Mouse (Mus musculus) megakaryocyte, adult 5-6 weeks (primary cell): ENCODE results near the gene Zfp90. TPM values are rescaled to one million over a fixed set of nuclear protein-coding genes. Genes with fewer than 3 reads are reported as not detected.
A peak's percentile ranks its signal among the peaks of the same experiment; 100 is the strongest.

Source experiments
- ATAC-seq: 2 replicates; pipeline ENCODE4 v1.8.0; 2016; ENCODE audit warnings: mild to moderate bottlenecking, inconsistent platforms; ENCODE audit not compliant: poor library complexity, severe bottlenecking
- total RNA-seq, 2 experiments: library from RNA; stranded (forward) in 1 of 2; stranded (reverse) in 1 of 2; fragments of 153-499, 151-499 nt in 1 of 2; fragments of 221-1000, 200-1000 nt in 1 of 2; gene quantifications; 2 replicates each; pipeline versions ENCODE4 v1.2.3 to v1.2.4; 2015 to 2017

Zfp90 gene
- total RNA-seq, 2 experiments from 2014 or later: 7.7 to 12.0 TPM

DNA sequence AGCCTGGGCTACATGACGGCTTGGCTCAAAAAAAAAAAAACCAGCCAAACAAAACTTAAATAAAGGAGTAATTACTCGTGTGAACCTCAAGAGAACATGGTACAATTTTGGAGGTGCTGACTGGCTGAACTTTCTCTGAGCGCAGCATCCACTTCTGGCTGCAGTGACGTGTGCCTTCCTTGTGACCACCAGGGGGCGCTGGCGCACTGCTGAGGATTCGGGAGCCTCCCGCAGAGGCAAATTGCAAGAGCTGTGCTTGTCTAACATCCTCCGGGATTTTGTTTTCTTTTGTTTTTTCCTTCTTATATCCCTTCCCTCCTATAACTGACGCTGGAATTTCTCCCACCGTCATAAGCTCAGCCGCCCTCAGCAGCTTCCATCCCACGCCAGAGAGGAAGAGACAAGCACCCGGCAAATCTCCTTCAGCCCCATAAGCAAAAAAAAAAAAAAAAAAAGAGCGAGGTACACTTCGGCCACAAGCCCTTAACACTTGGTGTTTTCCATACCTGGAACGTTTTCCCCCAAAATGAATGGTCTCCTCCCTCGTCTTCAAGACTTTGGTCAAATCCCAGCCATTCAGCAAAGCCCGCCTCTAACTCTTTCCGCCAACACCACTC is 17.9 kb downstream of the Zfp90 start:
- peak; percentile 90 for ATAC-seq

- ATAC-seq: no peak
These were observed 18.5 kb downstream of the Zfp90 start for GRCm38 (mm10) chr8:106433667-106434066.

GRCm38 (mm10) chr8:106437781-106438180 is 22.7 kb downstream of the Zfp90 start:
- ATAC-seq: no peak

DNA sequence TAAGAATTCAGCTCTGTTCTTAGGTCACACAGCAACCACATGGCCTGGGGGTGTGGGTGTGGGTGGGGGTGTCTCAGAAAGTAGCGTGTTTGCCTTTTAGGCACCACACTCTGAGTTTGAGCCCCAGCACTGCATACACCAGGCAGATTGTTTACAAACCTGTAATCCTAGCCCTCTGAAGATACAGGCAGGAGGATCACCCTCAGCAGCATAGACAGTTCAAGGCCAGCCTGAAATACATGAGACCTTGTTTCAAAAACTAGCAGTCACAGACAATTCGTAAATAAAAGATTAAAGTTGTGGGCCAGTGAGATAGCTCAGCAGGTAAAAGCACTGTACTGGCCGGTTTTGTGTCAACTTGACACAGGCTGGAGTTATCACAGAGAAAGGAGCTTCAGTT is 25.0 kb downstream of the Zfp90 start:
- ATAC-seq: no peak

DNA sequence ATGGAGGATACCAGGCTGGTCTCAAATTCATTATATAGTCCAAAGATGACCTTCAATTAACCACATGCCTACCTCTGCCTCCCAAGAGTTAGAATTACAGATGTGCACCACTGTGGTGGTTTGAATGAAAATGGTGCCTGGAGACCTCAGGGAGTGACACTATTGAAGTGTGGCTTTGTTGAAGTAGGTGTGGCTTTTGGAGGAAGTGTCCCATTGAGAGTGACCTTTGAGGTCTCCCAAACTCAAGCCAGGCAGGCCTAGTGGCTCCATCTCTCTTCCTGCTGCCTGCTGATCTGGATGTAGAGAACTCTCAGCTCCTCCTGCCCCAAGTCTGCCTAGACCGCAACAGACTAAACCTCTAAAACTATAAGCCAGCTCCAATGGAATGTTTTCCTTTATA is 27.6 kb downstream of the Zfp90 start:
- ATAC-seq: no peak

DNA sequence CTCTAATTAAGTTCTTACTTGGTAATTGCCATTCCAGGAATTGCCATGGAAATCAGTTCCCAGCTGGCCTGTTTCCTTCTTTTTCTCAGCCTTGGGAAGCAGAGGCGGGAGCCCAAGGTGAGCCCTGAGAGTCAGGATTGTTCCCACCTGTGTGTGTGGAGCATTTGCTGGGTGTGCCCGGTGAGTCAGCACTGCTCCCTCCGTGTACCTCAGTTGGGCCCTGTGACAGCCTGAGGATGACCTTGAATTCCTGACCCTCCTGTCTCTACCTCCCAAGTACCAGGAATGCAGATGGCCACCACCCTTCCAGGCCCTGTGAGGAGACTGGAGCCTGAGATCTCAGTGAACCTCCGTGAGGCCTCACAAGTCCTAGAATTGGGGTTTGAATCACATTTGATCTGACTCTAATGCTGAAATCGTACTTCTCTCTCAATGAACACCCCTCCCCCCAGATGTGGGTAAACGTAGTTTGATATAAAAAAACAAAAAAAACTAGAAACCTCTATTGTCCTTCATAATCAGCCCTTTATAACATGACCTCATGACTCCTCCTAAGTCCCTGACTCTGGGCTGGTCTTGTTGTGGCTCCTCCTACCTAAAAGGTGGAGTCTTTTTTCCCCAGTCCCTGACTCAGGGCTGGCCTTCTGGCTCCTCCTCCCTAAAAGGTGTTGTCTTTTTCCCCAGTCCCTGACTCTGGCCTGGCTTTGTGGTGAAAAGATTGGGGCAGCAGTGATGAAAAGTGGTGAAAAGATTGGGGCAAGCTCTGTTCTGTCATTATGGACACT is 36.4 kb downstream of the Zfp90 start:
- ATAC-seq: no peak

DNA sequence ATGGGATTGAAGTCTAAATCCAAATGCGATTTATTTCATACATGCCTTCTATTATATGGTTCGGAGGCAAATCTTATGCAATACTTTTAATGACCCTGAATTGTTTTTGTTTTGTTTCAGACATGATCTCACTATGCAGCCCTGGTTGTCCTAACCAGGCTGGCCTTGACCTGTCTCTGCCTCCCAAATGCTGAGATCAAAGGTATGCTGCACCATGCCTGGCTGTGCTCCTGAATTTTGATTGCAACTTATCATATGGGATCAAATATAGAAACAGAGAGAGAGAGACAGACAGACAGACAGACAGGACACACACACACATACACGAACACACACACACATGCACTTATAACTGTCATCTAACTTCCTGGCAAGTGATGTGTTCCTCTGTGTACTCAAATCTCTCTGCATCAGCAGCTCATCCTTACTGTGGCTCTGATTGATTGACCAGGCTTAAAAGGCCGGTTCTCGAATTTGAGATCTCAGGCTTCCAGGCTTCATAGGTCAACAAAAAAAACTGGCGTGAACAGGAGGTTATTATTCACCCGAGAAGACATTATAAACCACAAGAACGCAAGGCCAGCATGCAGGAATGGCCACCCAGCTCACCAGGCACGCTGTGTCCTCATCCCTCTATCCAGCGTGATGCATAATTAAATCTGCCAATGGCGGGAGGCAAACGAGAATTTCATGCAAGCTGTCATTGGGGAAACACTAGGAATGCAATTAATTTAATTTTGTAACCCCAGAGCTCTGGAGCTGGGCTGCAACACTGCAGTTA is 37.8 kb downstream of the Zfp90 start:
- no peak for ATAC-seq

- ATAC-seq: no peak
These were observed 38.9 kb downstream of the Zfp90 start for GRCm38 (mm10) chr8:106454036-106454435.

GRCm38 (mm10) chr8:106462131-106462530 is 47.0 kb downstream of the Zfp90 start:
- no peak for ATAC-seq

DNA sequence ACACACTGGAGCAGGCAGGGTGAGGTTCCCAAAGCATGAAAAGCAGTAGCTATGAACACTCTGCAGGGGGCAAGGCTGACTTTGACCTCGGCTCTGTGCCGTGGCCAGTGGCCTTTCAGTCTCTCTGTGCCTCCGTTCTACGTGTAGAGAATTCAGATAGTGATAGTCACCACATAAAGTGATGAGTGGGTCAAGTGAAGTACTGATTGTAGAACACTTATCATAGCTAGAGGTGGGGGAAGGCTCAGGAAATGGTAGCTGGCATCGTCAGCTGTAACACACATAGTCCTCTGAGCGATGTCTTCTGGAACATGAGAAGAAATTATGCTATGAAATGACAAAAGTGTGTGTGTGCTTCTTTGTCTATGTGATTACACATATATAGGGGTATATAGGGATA is 48.7 kb downstream of the Zfp90 start:
- no peak for ATAC-seq

DNA sequence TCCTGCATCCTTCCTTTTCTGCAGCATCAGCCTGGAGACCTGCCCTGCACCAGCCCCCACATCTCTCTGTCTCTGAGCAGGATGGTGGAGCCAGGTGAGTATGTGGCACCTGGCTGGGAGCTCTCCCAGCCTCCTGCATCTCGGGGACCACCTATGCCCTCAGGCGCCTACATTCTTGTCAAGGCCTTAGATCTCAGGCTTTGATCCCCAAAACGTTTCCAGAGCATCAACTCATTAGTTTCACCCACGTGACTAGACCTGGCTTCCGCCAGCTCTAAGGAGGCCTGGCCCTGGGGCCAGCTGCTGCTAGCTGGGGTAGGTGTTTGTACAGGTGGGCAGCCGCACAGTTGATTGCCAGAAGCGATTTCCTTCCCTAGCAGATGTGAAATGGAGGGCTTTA is 54.4 kb downstream of the Zfp90 start:
- ATAC-seq: no peak

DNA sequence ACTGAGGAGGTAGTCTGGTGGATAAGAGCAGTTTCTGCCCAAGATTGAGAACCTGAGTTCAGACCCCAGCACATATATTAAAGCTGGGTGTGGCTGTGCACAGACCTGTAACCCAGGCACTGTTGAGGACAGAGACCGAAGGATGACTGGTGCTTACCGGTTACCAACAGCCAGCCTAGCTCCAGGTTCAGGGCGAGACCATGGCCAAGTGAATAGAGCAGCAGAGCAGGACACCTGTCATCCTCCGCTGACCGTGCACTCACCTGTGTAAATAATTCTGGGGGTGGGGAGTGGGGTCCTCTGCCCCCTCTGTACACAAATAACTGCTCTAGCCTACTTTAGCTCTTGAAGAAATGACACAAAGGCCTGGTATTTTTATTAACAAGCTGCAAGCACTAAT is 58.9 kb downstream of the Zfp90 start:
- ATAC-seq: no peak

Other genes with a start within 250 kb of the Zfp90 start
- 9.7 and 10.3 TPM in 2 replicates for gene Slc7a6, start 246.5 kb upstream of the Zfp90 start, total RNA-seq (2015)
- 7.6 and 9.4 TPM in 2 replicates for gene Slc7a6, start 246.5 kb upstream of the Zfp90 start, total RNA-seq (2017)
- gene Slc7a6os, start 204.4 kb upstream of the Zfp90 start, total RNA-seq (2015): 34.1 and 36.0 TPM in 2 replicates
- 24.8 and 34.4 TPM in 2 replicates for gene Slc7a6os, start 204.4 kb upstream of the Zfp90 start, total RNA-seq (2017)
- 2.7 and 3.7 TPM in 2 replicates for gene Prmt7, start 204.4 kb upstream of the Zfp90 start, total RNA-seq (2015)
- gene Prmt7, start 204.4 kb upstream of the Zfp90 start, total RNA-seq (2017): 10.3 and 11.6 TPM in 2 replicates
- 0.09 and 0.16 TPM in 2 replicates for gene Smpd3, start 77.3 kb upstream of the Zfp90 start, total RNA-seq (2015)
- 0.07 and 0.24 TPM in 2 replicates for gene Smpd3, start 77.3 kb upstream of the Zfp90 start, total RNA-seq (2017)
- not detected in 2 replicates for gene 6030452D12Rik, start 85.2 kb downstream of the Zfp90 start, total RNA-seq (2015)
- gene 6030452D12Rik, start 85.2 kb downstream of the Zfp90 start, total RNA-seq (2017): not detected in 2 replicates
- not detected in 2 replicates for gene Cdh3, start 95.6 kb downstream of the Zfp90 start, total RNA-seq (2015)
- gene Cdh3, start 95.6 kb downstream of the Zfp90 start, total RNA-seq (2017): not detected in 2 replicates
- gene Gm10073, start 158.1 kb downstream of the Zfp90 start, total RNA-seq (2015): 53.0 and 66.6 TPM in 2 replicates
- 5.4 and 6.9 TPM in 2 replicates for gene Gm10073, start 158.1 kb downstream of the Zfp90 start, total RNA-seq (2017)
- gene Cdh1, start 188.0 kb downstream of the Zfp90 start, total RNA-seq (2015): 6.2 and 8.0 TPM in 2 replicates
- 5.2 and 7.0 TPM in 2 replicates for gene Cdh1, start 188.0 kb downstream of the Zfp90 start, total RNA-seq (2017)